ENCODE assay signal across 8 mouse cellular contexts in the genomic region with DNA sequence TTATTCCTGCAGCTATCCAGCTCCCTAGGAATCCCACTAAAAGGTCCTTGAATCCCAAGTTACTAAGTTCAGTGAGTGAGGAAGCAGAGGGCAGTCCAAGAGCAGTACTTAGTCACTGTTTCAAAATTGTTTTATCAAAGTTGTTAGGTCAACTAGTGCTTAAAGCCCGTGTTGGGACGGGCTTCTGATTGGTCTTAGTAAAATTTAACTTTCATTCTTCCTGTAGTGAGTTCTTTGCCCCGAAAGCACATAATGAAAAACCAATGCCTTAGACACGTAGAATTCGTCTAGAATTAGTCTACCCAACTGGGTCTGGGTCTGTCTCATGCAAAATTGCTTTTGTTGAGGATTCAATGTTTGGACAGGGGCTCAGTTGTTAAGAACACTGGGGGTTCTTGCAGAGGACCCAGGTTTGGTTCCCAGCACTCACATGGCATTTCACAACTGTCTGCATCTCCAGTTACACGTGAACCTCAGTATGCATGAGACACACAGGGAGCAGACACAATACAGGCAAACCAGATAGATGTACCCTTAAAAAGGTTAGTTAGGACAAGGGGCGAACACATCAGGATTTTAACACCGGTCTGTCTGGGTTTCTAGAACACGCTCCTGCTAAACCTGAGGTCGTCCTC. TPM values are rescaled to one million over a fixed set of nuclear protein-coding genes. Genes with fewer than 3 reads are reported as not detected.
DNase-seq lines count a peak whose midpoint lies in the region; ATAC-seq and TF ChIP-seq lines count a peak whose summit lies in the region.

No protein-coding gene starts in this region.

- H3K4me3 ChIP-seq in lung, embryonic 14.5 days (ENCODE audit: low read depth, low read length), result peak overlapping the region; percentile 94
- H3K4me3 ChIP-seq in embryonic fibroblast, embryonic 13.5 days (ENCODE audit: insufficient read depth, low read length), result peak overlapping the region; percentile 71
- peak overlapping the region; percentile 94 for H3K4me3 ChIP-seq in kidney, embryonic 14.5 days (ENCODE audit: low read length)
- H3K4me3 ChIP-seq in midbrain, embryonic 16.5 days (ENCODE audit: low read depth, low read length), result peak overlapping the region; percentile 87

- H3K4me2 ChIP-seq in lung, embryonic 14.5 days, result peak overlapping the region; percentile 76
- H3K4me2 ChIP-seq in kidney, embryonic 14.5 days (replicated peaks; ENCODE audit: low read depth, low read length), result peak overlapping the region; percentile 38
- peak overlapping the region; percentile 78 for H3K4me2 ChIP-seq in midbrain, embryonic 16.5 days (ENCODE audit: low read length)

- no peak for TF ChIP-seq CTCF in lung, embryonic 14.5 days (IDR thresholded peaks at IDR 0.05; ENCODE audit: low read depth)
- no peak for TF ChIP-seq CTCF in embryonic fibroblast, embryonic 13.5 days (IDR thresholded peaks at IDR 0.05; ENCODE audit: borderline replicate concordance, insufficient read depth, low read length)

- no peak for TF ChIP-seq POLR2A in embryonic fibroblast, embryonic 13.5 days (IDR thresholded peaks at IDR 0.05; ENCODE audit: low read depth, low read length)

- peak overlapping the region; percentile 92 for H3K9ac ChIP-seq in lung, embryonic 14.5 days
- peak overlapping the region; percentile 93 for H3K9ac ChIP-seq in kidney, embryonic 14.5 days (ENCODE audit: low read depth, low read length)
- H3K9ac ChIP-seq in midbrain, embryonic 16.5 days (ENCODE audit: low read depth, low read length), result peak overlapping the region; percentile 95

- 23% methylated on average over 10 of the region's 10 CpGs for WGBS in lung, embryonic 14.5 days
- WGBS in kidney, embryonic 14.5 days, result 29% methylated on average over 10 of the region's 10 CpGs
- WGBS in midbrain, embryonic 16.5 days, result 25% methylated on average over 10 of the region's 10 CpGs

- DNase-seq in lung, embryonic 14.5 days, result no peak
- no peak for DNase-seq in lung, adult 18-20 months
- no peak for DNase-seq in cerebellum, postnatal 36 days
- DNase-seq in left cerebral cortex, adult 9 months (ENCODE audit: low spot score in 2 of 2), result no peak
- DNase-seq in cerebellum, adult 9-10 months, result no peak

- no peaks in the 10 kb centered on the region for H3K27me3 ChIP-seq in lung, embryonic 14.5 days (ENCODE audit: insufficient read depth, low read length)
- H3K27me3 ChIP-seq in kidney, embryonic 14.5 days (ENCODE audit: control insufficient read depth, insufficient read depth, low read length), result no peaks in the 10 kb centered on the region
- no peaks in the 10 kb centered on the region for H3K27me3 ChIP-seq in midbrain, embryonic 16.5 days (ENCODE audit: control insufficient read depth, insufficient read depth, low read depth, low read length)

- H3K36me3 ChIP-seq in lung, embryonic 14.5 days (ENCODE audit: insufficient read depth), result peaks cover 3% of the 10 kb centered on the region; the same call in 1 of the 2 replicates
- H3K36me3 ChIP-seq in kidney, embryonic 14.5 days (ENCODE audit: control insufficient read depth, insufficient read depth, low read length), result peaks cover under 1% of the 10 kb centered on the region; the same call in 1 of the 2 replicates
- H3K36me3 ChIP-seq in midbrain, embryonic 16.5 days (ENCODE audit: control insufficient read depth, insufficient read depth, low read length), result no peaks in the 10 kb centered on the region

- no peaks in the 10 kb centered on the region for H3K9me3 ChIP-seq in lung, embryonic 14.5 days (ENCODE audit: low read depth, low read length)
- H3K9me3 ChIP-seq in kidney, embryonic 14.5 days (ENCODE audit: control insufficient read depth, low read length), result no peaks in the 10 kb centered on the region; the same call in 1 of the 2 replicates
- H3K9me3 ChIP-seq in midbrain, embryonic 16.5 days (replicated peaks; ENCODE audit: control insufficient read depth, low read length, poor library complexity, severe bottlenecking), result 0 out of 2 replicates have a peak, but pooled peaks cover 3% of the 10 kb centered on the region

- H3K27ac ChIP-seq in lung, embryonic 14.5 days (ENCODE audit: low read depth), result peak overlapping the region; percentile 86
- peak overlapping the region; percentile 59 for H3K27ac ChIP-seq in embryonic fibroblast, embryonic 13.5 days (ENCODE audit: insufficient read depth, low read length)
- peak overlapping the region; percentile 68; the same call in 1 of the 2 replicates for H3K27ac ChIP-seq in kidney, embryonic 14.5 days (ENCODE audit: low read depth, low read length)
- H3K27ac ChIP-seq in midbrain, embryonic 16.5 days (ENCODE audit: low read length), result peak overlapping the region; percentile 88

- ATAC-seq in lung, embryonic 14.5 days (ENCODE audit: insufficient read depth), result peak; percentile 26
- peak; percentile 33; the same call in 1 of the 2 replicates for ATAC-seq in kidney, embryonic 14.5 days (ENCODE audit: low FRiP score, low TSS enrichment)
- ATAC-seq in midbrain, embryonic 16.5 days, result peak; percentile 61

- no peaks in the 10 kb centered on the region; the same call in 1 of the 2 replicates for H3K4me1 ChIP-seq in lung, embryonic 14.5 days (ENCODE audit: insufficient read depth)
- peaks cover 6% of the 10 kb centered on the region for H3K4me1 ChIP-seq in embryonic fibroblast, embryonic 13.5 days (ENCODE audit: control insufficient read depth, insufficient read depth, low read length)
- H3K4me1 ChIP-seq in kidney, embryonic 14.5 days (ENCODE audit: control insufficient read depth, insufficient read depth, low read length), result peaks cover 8% of the 10 kb centered on the region
- peaks cover 19% of the 10 kb centered on the region for H3K4me1 ChIP-seq in midbrain, embryonic 16.5 days (ENCODE audit: control insufficient read depth, insufficient read depth, low read length)

RNA-seq across cellular contexts. Expression of a gene that starts 0.7 kb away (rescaled TPM):
- polyA plus RNA-seq in lung, embryonic 14.5 days (2014; fragmentation: Nextera tagmentation; extraction: Ambion mirVana), result 120 and 123 TPM in 2 replicates
- 76.3 and 98.2 TPM in 2 replicates for polyA plus RNA-seq in embryonic fibroblast, embryonic 13.5 days (2011; ENCODE audit: insufficient read length, low read depth, missing spikeins)
- polyA plus RNA-seq in kidney, embryonic 14.5 days (2014; fragmentation: Nextera tagmentation; extraction: Ambion mirVana), result 70.4 and 120 TPM in 2 replicates
- 96.9 and 98.7 TPM in 2 replicates for polyA plus RNA-seq in midbrain, embryonic 16.5 days (2015; fragmentation: Nextera tagmentation; extraction: Ambion mirVana)
